Mouse (Mus musculus) small intestine, adult 2 months (tissue): ENCODE measurements around the gene Olfr8. TPM values are rescaled to one million over a fixed set of nuclear protein-coding genes. Genes with fewer than 3 reads are reported as not detected.
"Not testable (repeated sequence)": the region's sequence is repeated elsewhere in the genome, so short reads cannot be mapped to it uniquely, and the experiment has no call there.

Experiments
- H3K27ac ChIP-seq: fragments of 200-500 bp; 2 replicates; pipeline ENCODE4 v1.5.1; 2012; ENCODE audit warnings: low read depth, low read length, control low read depth, inconsistent platforms; ENCODE audit not compliant: insufficient read depth
- H3K27me3 ChIP-seq: fragments of 200-500 bp; 2 replicates; pipeline ENCODE4 v1.6.1; 2012; ENCODE audit warnings: mild to moderate bottlenecking, moderate library complexity, low read length, inconsistent platforms; ENCODE audit not compliant: control insufficient read depth, insufficient read depth
- H3K36me3 ChIP-seq: fragments of 200-500 bp; 2 replicates; pipeline ENCODE4 v1.6.1; 2012; ENCODE audit warnings: mild to moderate bottlenecking, low read length, control low read depth, inconsistent platforms; ENCODE audit not compliant: control insufficient read depth, insufficient read depth
- H3K4me1 ChIP-seq: fragments of 200-500 bp; 2 replicates; pipeline ENCODE4 v1.6.1; 2012; ENCODE audit warnings: low read length, inconsistent platforms, mixed read lengths; ENCODE audit not compliant: control insufficient read depth, insufficient read depth, insufficient read length
- H3K4me3 ChIP-seq: fragments of 200-500 bp; 2 replicates; pipeline ENCODE4 v1.5.1; 2012; ENCODE audit warnings: low read depth, mild to moderate bottlenecking, control low read depth, inconsistent platforms, low read length, moderate library complexity
- CTCF ChIP-seq: fragments of 200-500 bp; IDR thresholded peaks from 2 replicates; pipeline ENCODE4 v1.5.1; 2012; ENCODE audit warnings: low read depth, mild to moderate bottlenecking, control low read depth, inconsistent platforms, low read length, moderate library complexity, mixed read lengths; ENCODE audit not compliant: insufficient replicate concordance, insufficient read length; ENCODE audit errors: extremely low read depth
- POLR2A ChIP-seq: fragments of 200-500 bp; IDR thresholded peaks from 2 replicates; pipeline ENCODE4 v1.6.1; 2012; ENCODE audit warnings: low read depth, mild to moderate bottlenecking, control low read depth, inconsistent platforms, low read length, moderate library complexity
- WGBS: fragments of 180-500 bp; shearing (Covaris S2); methylation state at CpG from one replicate; pipeline ENCODE4 v1.1.7; 2018; 5-methylcytosine and 5-hydroxymethylcytosine counted together
- polyA plus RNA-seq: library from polyadenylated mRNA; depleted of rRNA; stranded (reverse); fragments of >200 nt; gene quantifications from 2 replicates; pipeline ENCODE4 v1.2.3, GENCODE M21; 2012; rRNA removed

Olfr8 gene
- not detected in 2 replicates for polyA plus RNA-seq

DNA sequence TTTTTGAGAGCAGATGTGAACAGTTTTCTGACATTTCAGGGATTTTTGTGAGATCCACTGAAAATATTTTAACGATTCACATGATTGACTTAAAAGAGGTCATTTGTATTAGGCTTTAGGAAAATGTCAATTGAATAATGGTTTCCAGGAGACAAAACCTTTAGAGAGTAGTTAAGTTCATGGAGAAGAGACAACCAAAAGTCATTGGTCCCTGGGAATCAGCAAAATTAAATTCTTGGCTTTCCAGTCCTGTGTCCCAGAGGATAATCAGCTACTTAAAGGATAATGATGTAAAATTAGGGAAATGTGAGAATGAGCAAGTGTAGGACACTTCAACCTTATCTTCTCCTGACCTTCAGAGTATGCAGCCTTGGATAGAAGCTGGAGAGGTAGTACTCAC, at the start of gene Olfr8:
Gene Olfr8 (plus strand): TSS at position 301 of the 400 bp plus-strand sequence.
- not testable (repeated sequence) for H3K4me3 ChIP-seq, H3K36me3 ChIP-seq, H3K27ac ChIP-seq, H3K4me1 ChIP-seq, H3K27me3 ChIP-seq
- WGBS = 75% methylated on average over 1 of the region's 1 CpGs

DNA sequence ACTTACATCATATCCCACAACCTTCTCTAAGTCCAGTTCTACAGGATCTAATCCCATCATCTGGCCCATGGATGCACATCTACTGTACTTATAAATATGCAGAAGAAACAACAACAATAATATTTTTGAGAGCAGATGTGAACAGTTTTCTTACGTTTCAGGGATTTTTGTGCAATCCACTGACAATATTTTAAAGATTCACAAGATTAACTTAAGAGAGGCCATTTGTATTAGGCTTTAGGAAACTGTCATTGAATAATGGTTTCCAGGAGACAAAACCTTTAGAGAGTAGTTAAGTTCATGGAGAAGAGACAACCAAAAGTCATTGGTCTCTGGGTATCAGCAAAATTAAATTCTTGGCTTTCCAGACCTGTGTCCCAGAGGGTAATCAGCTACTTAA, 37.6 kb upstream of the Olfr8 start, which contains the start of gene Olfr1354:
Gene Olfr1354 (plus strand): TSS at position 301 of the 400 bp plus-strand sequence.
- H3K4me3 ChIP-seq, H3K4me1 ChIP-seq, H3K36me3 ChIP-seq, H3K27ac ChIP-seq, H3K27me3 ChIP-seq: not testable (repeated sequence)
- 72% methylated on average over 1 of the region's 1 CpGs for WGBS

DNA sequence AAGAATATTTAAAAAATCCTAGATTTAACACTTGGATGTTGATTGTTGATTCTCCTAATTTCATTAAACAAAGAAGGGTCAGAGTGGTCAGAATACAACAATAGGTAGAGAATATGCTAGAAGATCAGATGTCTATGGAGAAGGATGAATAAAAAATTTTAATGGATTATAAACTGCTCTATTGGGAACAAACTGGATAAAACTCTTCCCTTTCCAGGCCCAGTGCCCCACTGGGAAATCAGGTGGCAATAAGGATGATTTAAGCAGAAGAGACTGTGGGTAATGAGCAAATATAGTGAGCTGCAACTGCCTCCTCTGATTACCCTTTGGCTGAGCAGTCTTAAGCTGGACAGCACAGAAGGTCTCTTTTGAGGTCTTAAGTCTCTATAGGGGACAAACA, 12.6 kb downstream of the Olfr8 start, which contains the start of gene Olfr1353:
Gene Olfr1353 (plus strand): TSS at position 301 of the 400 bp plus-strand sequence.
- not testable (repeated sequence) for H3K27me3 ChIP-seq, H3K36me3 ChIP-seq, H3K4me3 ChIP-seq, H3K4me1 ChIP-seq, H3K27ac ChIP-seq

- H3K27me3 ChIP-seq = no peaks in the 10 kb centered on the region
- H3K4me3 ChIP-seq = no peak within 1 kb of the TSS
- TF ChIP-seq POLR2A (no peak), CTCF (no peak)
- no peak within 1 kb of the TSS for H3K27ac ChIP-seq
- no peaks in the 10 kb centered on the region for H3K4me1 ChIP-seq
- H3K36me3 ChIP-seq = no peaks in the 10 kb centered on the region
Measured at GRCm38 (mm10) chr10:78980750-78981149, 30.3 kb downstream of the Olfr8 start, which contains the start of gene Olfr1352. TSS of gene Olfr1352 (plus strand) at chr10:78981050.

Other genes with a start within 250 kb of the Olfr8 start
- gene Casp14, start 232.3 kb upstream of the Olfr8 start, polyA plus RNA-seq = not detected in 2 replicates
- gene Ccdc105, start 197.6 kb upstream of the Olfr8 start, polyA plus RNA-seq = not detected in 2 replicates
- 0.09 TPM in 1 of 2 replicates, not detected in the other for gene Slc1a6, start 170.1 kb upstream of the Olfr8 start, polyA plus RNA-seq
- not detected in 2 replicates for gene Olfr1356, start 98.5 kb upstream of the Olfr8 start, polyA plus RNA-seq
- not detected in 2 replicates for gene Olfr1355, start 75.1 kb upstream of the Olfr8 start, polyA plus RNA-seq
- not detected in 2 replicates for gene Olfr1354, start 37.5 kb upstream of the Olfr8 start, polyA plus RNA-seq
- not detected in 2 replicates for gene Olfr1353, start 12.7 kb downstream of the Olfr8 start, polyA plus RNA-seq
- not detected in 2 replicates for gene Olfr1352, start 30.4 kb downstream of the Olfr8 start, polyA plus RNA-seq
- not detected in 2 replicates for gene Olfr1351, start 61.8 kb downstream of the Olfr8 start, polyA plus RNA-seq
- gene Olfr57, start 78.1 kb downstream of the Olfr8 start, polyA plus RNA-seq = not detected in 2 replicates
- gene 2610008E11Rik, start 147.0 kb downstream of the Olfr8 start, polyA plus RNA-seq = 0.51 and 0.55 TPM in 2 replicates
- not detected in 2 replicates for gene Vmn2r80, start 198.1 kb downstream of the Olfr8 start, polyA plus RNA-seq